Mouse (Mus musculus) kidney, postnatal 4 days (tissue): ENCODE results near the gene Gna13.

Experiments
- DNase-seq, 2 experiments: peaks; one replicate each; pipeline ENCODE4 v3.0.0; 2021; ENCODE audit warnings: mixed read lengths in 2 of 2

The Gna13 gene

DNA sequence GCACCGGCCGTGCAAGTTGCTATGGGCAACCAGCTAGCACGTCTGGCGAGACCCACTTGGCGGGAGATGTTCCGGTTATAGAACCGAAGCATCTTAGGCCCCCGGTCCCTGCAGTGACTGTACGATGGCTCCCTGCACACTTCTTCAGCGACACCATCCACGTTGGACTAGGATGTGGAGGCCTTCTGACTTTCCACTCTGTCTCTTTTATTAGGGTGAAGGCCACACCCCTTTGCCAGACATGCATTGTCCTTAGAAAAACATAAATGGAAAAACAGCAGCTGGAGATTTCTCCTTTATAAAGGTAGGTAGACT lies 63.6 kb downstream of the Gna13 start:
- DNase-seq, result no peak

DNA sequence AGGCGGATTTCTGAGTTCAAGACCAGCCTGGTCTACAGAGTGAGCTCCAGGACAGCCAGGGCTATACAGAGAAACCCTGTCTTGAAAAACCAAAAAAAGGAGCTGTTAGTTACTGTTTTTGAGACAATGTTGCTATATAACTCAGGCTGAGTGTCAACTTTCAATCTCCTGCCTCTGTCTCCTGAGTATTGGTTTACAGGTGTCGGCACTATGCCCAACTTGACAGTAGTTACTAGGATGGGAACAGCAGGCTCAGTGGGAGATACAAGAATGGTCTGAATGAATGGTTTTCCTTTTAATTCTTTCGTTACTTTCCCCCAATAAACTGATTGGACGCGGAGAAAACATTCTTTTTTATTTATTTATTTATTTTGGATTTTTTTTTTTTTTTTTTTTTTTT lies 64.7 kb downstream of the Gna13 start:
- no peak for DNase-seq

DNA sequence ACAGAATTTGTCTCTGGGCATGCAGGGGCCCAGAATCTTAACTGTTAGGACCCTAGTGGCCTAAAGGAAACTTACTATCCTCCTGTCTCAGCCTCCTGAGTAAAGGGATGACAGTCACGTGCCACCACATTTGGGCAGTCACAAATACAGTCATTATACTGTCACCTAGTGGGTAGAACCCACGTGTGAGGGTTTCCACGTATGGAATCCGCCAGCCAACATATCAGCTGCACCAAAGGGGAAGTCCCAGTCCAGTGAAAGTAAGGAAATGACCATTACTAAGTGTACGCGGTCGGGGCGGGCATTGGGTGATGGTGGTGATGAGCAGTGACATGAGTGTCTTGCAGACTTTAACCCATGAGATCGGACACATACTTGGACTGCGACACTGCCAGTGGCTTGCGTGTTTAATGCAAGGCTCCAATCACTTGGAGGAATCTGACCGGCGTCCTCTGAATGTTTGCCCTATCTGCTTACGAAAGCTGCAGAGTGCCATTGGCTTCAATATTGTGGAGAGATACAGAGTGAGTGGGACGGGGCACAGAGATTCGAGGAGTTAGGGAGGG lies 71.7 kb downstream of the Gna13 start:
- DNase-seq, result no peak

DNA sequence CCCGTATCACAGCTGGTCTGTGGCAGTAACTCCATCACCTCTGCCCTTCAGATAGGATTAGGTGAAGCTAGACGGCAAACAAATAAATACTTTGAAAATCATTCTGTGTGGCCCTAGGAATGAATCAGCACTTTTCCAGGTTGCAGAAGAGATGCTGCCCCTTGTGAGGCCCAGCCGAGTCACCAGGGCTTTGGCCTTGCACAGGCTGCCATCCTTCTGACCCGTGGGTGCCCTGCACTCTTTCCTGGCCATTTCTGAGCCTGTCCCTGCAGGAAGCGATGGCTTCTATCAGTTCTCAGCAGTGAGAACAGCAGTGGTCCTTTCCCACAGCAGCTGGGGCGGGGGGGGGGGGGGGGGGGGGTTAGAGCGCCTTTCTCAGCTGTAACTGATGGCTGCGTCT lies 74.3 kb downstream of the Gna13 start:
- no peak for DNase-seq

DNA sequence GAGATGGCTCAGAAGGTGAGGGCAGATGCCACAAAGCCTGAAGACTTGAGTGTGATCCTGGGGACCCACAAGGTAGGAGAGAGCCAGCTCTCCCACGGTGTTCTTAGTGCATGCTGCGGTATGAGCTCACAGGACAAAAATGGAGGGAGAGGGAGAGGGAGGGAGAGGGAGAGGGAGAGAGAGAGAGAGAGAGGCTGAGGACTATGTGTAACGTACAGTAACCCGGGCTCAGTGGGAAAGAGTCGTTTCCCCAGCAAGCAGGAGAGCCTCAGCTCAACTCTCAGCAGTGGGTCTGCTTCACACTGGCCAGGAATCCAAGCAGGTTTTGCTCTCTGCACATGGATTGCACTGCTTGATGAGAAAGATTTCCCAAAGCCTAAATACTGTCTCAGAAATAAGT lies 76.6 kb downstream of the Gna13 start:
- no peak for DNase-seq

DNA sequence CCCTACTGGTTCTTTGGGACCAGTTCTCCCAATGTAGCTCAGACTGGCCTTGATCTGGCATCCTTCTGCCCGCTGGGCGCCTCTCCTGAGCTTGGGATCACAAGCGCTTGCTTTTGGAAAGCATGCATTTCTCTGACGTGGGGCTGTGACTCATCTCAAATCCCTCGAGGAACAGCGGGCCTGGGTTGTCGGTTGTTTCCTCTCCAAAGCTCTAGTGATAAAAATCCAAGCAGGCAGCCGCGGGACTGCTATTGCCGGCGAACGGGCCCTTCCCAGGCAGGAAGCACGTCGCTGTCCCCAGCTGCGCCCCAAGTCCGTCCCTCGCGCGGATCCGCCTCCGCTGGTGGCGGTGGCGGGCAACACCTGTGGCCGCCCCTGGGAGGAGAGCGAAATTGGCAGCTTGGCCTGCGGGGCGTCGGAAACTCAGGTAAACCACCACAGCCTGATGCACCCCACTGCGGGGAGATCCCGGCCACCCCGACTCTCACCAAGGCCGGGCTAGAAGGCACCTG lies 77.3 kb downstream of the Gna13 start:
- DNase-seq, result peak; percentile 80 to 87

DNA sequence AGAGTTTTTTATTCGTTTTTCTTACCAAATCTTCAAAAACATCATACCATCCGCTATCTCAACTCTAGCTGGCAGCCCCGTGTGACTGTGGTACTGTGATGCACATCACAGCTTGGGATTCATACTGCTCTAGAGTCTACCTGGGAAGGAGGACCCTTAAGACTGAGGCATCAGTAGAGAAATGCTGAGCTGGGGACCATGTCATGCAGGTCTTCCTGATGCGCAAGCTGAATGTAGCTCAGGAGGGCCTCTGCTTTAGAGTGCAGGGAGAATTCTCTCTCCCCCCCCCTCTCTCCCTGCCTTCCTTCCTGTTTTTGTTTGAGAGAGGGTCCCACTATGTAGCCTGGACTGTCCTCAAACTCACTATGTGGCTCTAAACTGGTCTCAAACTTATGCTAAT lies 78.0 kb downstream of the Gna13 start:
- no peak for DNase-seq

DNA sequence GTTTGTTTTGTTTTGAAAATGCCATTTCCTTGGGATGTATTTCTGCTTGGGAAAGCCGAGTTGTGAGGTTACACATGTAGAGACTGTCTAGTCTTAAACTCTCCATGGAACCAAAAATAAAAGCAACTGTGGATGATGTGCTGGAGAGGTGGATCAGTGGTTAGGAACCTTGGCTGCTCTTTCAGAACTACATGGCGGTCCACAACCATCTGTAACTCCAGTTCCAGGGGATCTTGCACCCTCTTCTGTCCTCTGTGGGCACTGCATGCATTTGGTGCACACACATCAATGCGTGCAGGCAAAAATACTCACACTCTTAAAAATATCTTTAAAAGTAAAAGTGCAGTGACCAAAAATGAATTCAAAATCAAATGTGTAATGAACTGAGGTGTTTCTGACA lies 78.5 kb downstream of the Gna13 start:
- DNase-seq, result peak; percentile 67 to 68

DNA sequence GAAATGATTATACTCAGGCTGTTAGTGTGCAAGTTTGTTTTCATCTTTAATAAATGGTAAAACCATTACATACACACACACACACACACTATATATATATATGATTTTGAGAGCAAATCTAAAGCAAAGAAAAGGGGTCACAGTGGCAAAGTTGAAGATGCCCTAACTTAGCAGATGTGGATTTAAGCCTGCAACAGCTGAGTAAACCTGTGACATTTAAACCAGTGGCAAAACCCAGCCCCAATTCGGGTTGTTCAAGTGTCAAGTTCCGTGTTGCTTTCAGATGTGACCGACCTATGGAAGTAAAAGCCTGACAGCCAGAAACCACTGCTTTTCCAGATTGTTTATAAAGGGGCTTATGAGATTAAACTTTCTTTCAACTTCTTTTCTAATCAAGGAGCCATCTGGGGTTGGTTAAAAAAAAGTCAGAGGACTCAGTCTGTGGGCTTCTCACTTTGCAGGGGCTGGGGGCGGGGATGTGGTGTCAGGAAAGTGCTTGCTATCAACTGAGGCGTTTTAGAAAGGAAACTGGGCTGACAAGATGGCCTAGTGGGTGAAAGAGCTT lies 79.6 kb downstream of the Gna13 start:
- DNase-seq, result no peak

DNA sequence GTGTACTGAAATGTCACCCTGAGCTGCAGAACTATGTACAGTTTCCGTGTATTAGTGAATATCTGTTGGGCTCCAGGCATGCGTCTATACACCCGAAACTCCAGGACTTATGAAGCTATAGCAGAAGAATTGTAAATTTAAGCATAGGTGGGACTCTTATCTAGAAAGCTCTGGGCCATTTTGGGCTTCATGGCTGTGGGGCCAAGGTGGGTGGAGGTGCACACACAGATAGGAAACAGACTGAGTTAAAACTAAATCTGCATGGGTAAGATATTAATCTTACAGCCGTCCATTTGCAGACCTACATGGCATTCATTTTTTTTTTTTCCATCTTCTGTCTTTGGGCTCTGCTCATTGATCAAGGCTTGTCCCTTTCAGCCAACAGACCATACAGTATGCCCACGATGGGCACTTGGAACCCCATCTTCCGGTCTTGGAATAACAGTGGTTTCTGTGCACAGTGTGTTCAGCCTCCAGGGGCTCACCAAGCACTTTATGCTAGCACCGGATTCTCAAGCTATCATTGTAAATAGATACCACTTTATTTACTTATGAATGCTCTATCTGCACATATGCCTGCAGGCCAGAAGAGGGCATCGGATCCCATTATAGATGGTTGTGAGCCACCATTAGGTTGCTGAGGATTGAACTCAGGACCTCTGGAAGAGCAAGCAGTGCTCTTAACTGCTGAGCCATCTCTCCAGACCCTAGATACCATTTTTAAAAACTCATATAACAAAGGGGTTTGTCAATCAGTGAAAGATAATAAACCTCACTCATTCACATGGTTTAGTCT lies 81.0 kb downstream of the Gna13 start:
- DNase-seq, result no peak

DNA sequence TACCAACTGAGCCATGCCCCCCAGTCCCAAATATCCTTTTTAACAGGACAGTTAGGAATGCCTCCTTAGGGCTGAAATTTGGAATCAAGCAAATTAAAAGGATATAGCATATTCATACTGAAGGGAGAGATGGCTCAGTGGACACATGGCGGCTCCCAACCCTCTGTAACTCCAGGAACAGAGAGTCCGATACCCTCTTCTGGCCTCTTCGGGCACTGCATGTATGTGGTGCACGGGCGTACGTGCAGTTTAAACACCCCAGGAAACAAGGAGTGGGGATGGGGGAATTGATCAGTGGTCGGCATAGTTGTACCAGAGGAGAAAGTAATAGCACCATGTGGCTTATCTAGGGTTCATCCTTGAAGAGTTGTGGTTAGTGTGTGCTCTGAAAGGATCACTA lies 82.0 kb downstream of the Gna13 start:
- DNase-seq, result peak; percentile 56 to 60

DNA sequence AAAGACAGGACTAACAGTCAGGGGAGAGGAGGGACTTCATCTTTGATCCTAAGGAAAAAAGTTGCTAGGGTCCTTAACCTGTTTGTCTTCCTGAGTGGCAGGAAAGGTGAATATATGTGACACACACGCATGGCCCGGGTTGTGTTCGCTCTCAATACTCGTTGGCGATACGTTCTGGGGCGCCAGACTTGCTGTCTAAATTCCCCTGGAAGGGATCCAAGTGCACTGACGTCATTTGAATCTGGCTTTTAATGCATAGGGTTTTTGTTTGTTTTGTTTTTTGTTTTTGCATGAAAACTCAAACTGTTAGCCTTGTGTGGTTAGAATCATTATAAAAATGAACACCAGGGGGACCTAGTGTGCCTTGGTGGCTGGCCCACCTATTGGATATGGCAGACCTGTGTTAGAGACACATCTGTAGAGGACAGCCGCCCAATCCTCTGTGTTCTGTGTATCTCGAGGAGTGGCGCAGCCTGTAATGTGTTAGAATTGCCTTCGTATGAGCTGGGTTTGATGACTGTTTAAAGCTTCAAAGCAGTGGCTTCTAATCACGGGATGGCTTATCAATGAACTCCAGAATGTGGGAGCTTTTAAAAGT lies 82.9 kb downstream of the Gna13 start:
- DNase-seq, result peak in 1 of 2 experiments; percentile 31
